Mouse (Mus musculus) bone marrow, adult 2 months (tissue): Measurements from ENCODE around the gene Ces1b.

ENCODE experiments used
- CTCF ChIP-seq: fragments of 200-500 bp; IDR thresholded peaks from 2 replicates; pipeline ENCODE4 v1.5.1; 2011; ENCODE audit warnings: low read length, control low read depth; ENCODE audit not compliant: control insufficient read depth, insufficient read depth
- POLR2A ChIP-seq: fragments of 200-500 bp; IDR thresholded peaks from 2 replicates; pipeline ENCODE4 v1.6.1; 2011; ENCODE audit warnings: low read depth, mild to moderate bottlenecking, control low read depth, low read length, borderline replicate concordance; ENCODE audit not compliant: control insufficient read depth

DNA sequence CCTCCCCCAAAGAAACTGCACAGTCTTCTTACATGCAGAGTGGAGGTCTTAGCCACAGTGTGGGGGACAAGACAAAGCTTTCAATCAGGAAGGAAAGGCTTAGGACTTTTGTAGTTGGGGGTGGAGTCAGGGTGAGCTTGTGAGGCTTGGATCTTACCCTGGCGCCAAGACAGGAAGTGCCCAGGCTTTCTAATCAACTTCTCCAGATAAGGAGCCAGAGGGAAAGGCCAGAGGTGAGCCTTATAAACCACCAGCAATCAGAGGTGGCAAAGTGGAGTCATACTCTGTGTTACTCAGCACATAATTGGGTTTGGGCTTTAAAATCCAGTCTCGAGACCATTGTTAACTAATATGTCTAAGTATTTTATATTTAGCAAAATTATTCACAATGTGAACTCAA, 24.6 kb downstream of the Ces1b start:
- TF ChIP-seq CTCF (no peak), POLR2A (no peak)
